Comparison of ENCODE assay signal across 8 mouse cellular contexts in genomic region chr12:91591191-91591590, GRCm38 (mm10). TPM values are rescaled to one million over a fixed set of nuclear protein-coding genes. Genes with fewer than 3 reads are reported as not detected.
A peak's percentile ranks its signal among the peaks of the same experiment; 100 is the strongest.
DNase-seq lines count a peak whose midpoint lies in the region; ATAC-seq and TF ChIP-seq lines count a peak whose summit lies in the region.

No protein-coding gene starts in this region.

- peak overlapping the region; percentile 87 for H3K4me3 ChIP-seq in kidney, embryonic 14.5 days (ENCODE audit: low read length)
- peak overlapping the region; percentile 91 for H3K4me3 ChIP-seq in embryonic facial prominence, embryonic 10.5 days
- peak overlapping the region; percentile 73; the same call in 1 of the 2 replicates for H3K4me3 ChIP-seq in hindbrain, embryonic 15.5 days
- H3K4me3 ChIP-seq in midbrain, embryonic 14.5 days (replicated peaks; ENCODE audit: low read depth, low read length), result peak overlapping the region; percentile 86
- H3K4me3 ChIP-seq in thymus, adult 2 months (ENCODE audit: control insufficient read depth, insufficient read depth, low read length), result no peak overlapping the region

- H3K27ac ChIP-seq in kidney, embryonic 14.5 days (ENCODE audit: low read depth, low read length), result peak overlapping the region; percentile 96; the same call in 1 of the 2 replicates
- H3K27ac ChIP-seq in embryonic facial prominence, embryonic 10.5 days (replicated peaks), result peak overlapping the region; percentile 100
- H3K27ac ChIP-seq in hindbrain, embryonic 15.5 days (replicated peaks), result no peak overlapping the region
- H3K27ac ChIP-seq in midbrain, embryonic 14.5 days (replicated peaks; ENCODE audit: low read depth, low read length), result peak overlapping the region; percentile 100; the same call in 1 of the 2 replicates
- H3K27ac ChIP-seq in thymus, adult 2 months (ENCODE audit: control insufficient read depth, insufficient read depth, low read length), result no peak overlapping the region

- no peak for TF ChIP-seq CTCF in thymus, adult 2 months (IDR thresholded peaks at IDR 0.05; ENCODE audit: borderline replicate concordance, control insufficient read depth, extremely low read depth, insufficient read depth, low read length, poor library complexity)

- no peak for DNase-seq in kidney, postnatal 4 days
- DNase-seq in embryonic facial prominence, embryonic 10.5 days (ENCODE audit: low spot score), result no peak
- DNase-seq in midbrain, embryonic 14.5 days, result no peak
- DNase-seq in thymus, adult 2 months, result no peak
- DNase-seq in frontal cortex, postnatal 10 days (ENCODE audit: low spot score in 2 of 2), result no peak
- DNase-seq in left cerebral cortex, postnatal 14 days (ENCODE audit: low spot score in 2 of 2), result no peak

- no peaks in the 10 kb centered on the region for H3K36me3 ChIP-seq in kidney, embryonic 14.5 days (ENCODE audit: control insufficient read depth, insufficient read depth, low read length)
- peaks cover 3% of the 10 kb centered on the region for H3K36me3 ChIP-seq in embryonic facial prominence, embryonic 10.5 days (replicated peaks)
- no peaks in the 10 kb centered on the region for H3K36me3 ChIP-seq in hindbrain, embryonic 15.5 days
- H3K36me3 ChIP-seq in midbrain, embryonic 14.5 days (ENCODE audit: control insufficient read depth, insufficient read depth, low read length), result no peaks in the 10 kb centered on the region
- H3K36me3 ChIP-seq in thymus, adult 2 months (ENCODE audit: control insufficient read depth, insufficient read depth, low read length), result no peaks in the 10 kb centered on the region

- peak overlapping the region; percentile 79 for H3K4me2 ChIP-seq in kidney, embryonic 14.5 days (replicated peaks; ENCODE audit: low read depth, low read length)
- H3K4me2 ChIP-seq in hindbrain, embryonic 15.5 days, result peak overlapping the region; percentile 70
- H3K4me2 ChIP-seq in midbrain, embryonic 14.5 days (ENCODE audit: low read length), result peak overlapping the region; percentile 73

- no peaks in the 10 kb centered on the region for H3K27me3 ChIP-seq in kidney, embryonic 14.5 days (ENCODE audit: control insufficient read depth, insufficient read depth, low read length)
- no peaks in the 10 kb centered on the region for H3K27me3 ChIP-seq in embryonic facial prominence, embryonic 10.5 days (replicated peaks; ENCODE audit: low read depth, poor library complexity, severe bottlenecking)
- H3K27me3 ChIP-seq in hindbrain, embryonic 15.5 days, result no peaks in the 10 kb centered on the region
- H3K27me3 ChIP-seq in midbrain, embryonic 14.5 days (ENCODE audit: control insufficient read depth, insufficient read depth, low read length), result no peaks in the 10 kb centered on the region
- H3K27me3 ChIP-seq in thymus, adult 2 months (ENCODE audit: control insufficient read depth, insufficient read depth, low read length), result no peaks in the 10 kb centered on the region

- H3K4me1 ChIP-seq in kidney, embryonic 14.5 days (ENCODE audit: control insufficient read depth, insufficient read depth, low read length), result peaks cover 14% of the 10 kb centered on the region
- peaks cover 14% of the 10 kb centered on the region for H3K4me1 ChIP-seq in embryonic facial prominence, embryonic 10.5 days
- H3K4me1 ChIP-seq in hindbrain, embryonic 15.5 days (replicated peaks), result peaks cover 15% of the 10 kb centered on the region
- H3K4me1 ChIP-seq in midbrain, embryonic 14.5 days (ENCODE audit: control insufficient read depth, insufficient read depth, low read length), result peaks cover 15% of the 10 kb centered on the region
- peaks cover 2% of the 10 kb centered on the region for H3K4me1 ChIP-seq in thymus, adult 2 months (replicated peaks; ENCODE audit: control insufficient read depth, insufficient read depth, low read length)

- no peak for ATAC-seq in kidney, embryonic 14.5 days (ENCODE audit: low FRiP score, low TSS enrichment)
- no peak for ATAC-seq in hindbrain, embryonic 15.5 days (ENCODE audit: low FRiP score, low read depth)
- ATAC-seq in midbrain, embryonic 14.5 days (ENCODE audit: low FRiP score, low TSS enrichment), result no peak

- WGBS in kidney, embryonic 14.5 days, result 90% methylated on average over 1 of the region's 1 CpGs
- 85% methylated on average over 1 of the region's 1 CpGs for WGBS in embryonic facial prominence, embryonic 10.5 days
- WGBS in hindbrain, embryonic 15.5 days, result 75% methylated on average over 1 of the region's 1 CpGs
- WGBS in midbrain, embryonic 14.5 days, result 33% methylated on average over 1 of the region's 1 CpGs
- WGBS in thymus, adult 2 months, result 100% methylated on average over 1 of the region's 1 CpGs

- intact Hi-C loops in left cerebral cortex, postnatal 14 days (cut with DNase I), result no loop called here

- H3K9ac ChIP-seq in kidney, embryonic 14.5 days (ENCODE audit: low read depth, low read length), result peak overlapping the region; percentile 100; the same call in 1 of the 2 replicates
- 0 out of 2 replicates have a peak overlapping the region, but pooled peaks have one; percentile 82 for H3K9ac ChIP-seq in hindbrain, embryonic 15.5 days
- H3K9ac ChIP-seq in midbrain, embryonic 14.5 days (replicated peaks; ENCODE audit: low read length), result peak overlapping the region; percentile 100

- TF ChIP-seq POLR2A in thymus, adult 2 months (IDR thresholded peaks at IDR 0.05; ENCODE audit: control insufficient read depth, extremely low read depth, insufficient read depth, low read length, poor library complexity), result no peak

- H3K9me3 ChIP-seq in kidney, embryonic 14.5 days (ENCODE audit: control insufficient read depth, low read length), result no peaks in the 10 kb centered on the region
- no peaks in the 10 kb centered on the region for H3K9me3 ChIP-seq in embryonic facial prominence, embryonic 10.5 days
- H3K9me3 ChIP-seq in hindbrain, embryonic 15.5 days, result no peaks in the 10 kb centered on the region
- no peaks in the 10 kb centered on the region for H3K9me3 ChIP-seq in midbrain, embryonic 14.5 days (ENCODE audit: control insufficient read depth, low read length)

RNA-seq across cellular contexts. Expression of gene Gtf2a1, which starts 0.9 kb away (rescaled TPM):
- polyA plus RNA-seq in kidney, embryonic 14.5 days (2014; fragmentation: Nextera tagmentation; extraction: Ambion mirVana), result 33.4 and 45.7 TPM in 2 replicates
- 67.7 and 70.1 TPM in 2 replicates for polyA plus RNA-seq in embryonic facial prominence, embryonic 10.5 days (2016; fragmentation: Nextera tagmentation; extraction: Ambion mirVana)
- 55.2 and 57.8 TPM in 2 replicates for polyA plus RNA-seq in hindbrain, embryonic 15.5 days (2015; fragmentation: Nextera tagmentation; extraction: Ambion mirVana)
- polyA plus RNA-seq in midbrain, embryonic 14.5 days (2014; fragmentation: Nextera tagmentation; extraction: Ambion mirVana), result 64.6 and 68.9 TPM in 2 replicates
- polyA plus RNA-seq in thymus, adult 2 months (2012; rRNA removed), result 16.3 and 20.1 TPM in 2 replicates
- 10 to 100 TPM; 44.4 to 51.5 TPM for total RNA-seq in left cerebral cortex, postnatal 14 days (2021)

Comparison
In these comparisons a context has a peak if more than half of its experiments do, and no peak if none do; other contexts are left out.
1. H3K27ac ChIP-seq: peak in kidney, embryonic 14.5 days (single experiment), embryonic facial prominence, embryonic 10.5 days (single experiment) and midbrain, embryonic 14.5 days (single experiment); none in hindbrain, embryonic 15.5 days (single experiment) and thymus, adult 2 months (single experiment).
2. Peak in every context shown above with its lines, with median percentiles within 50 percentile points of each other: H3K4me2 ChIP-seq and H3K9ac ChIP-seq.